In the genomic region with DNA sequence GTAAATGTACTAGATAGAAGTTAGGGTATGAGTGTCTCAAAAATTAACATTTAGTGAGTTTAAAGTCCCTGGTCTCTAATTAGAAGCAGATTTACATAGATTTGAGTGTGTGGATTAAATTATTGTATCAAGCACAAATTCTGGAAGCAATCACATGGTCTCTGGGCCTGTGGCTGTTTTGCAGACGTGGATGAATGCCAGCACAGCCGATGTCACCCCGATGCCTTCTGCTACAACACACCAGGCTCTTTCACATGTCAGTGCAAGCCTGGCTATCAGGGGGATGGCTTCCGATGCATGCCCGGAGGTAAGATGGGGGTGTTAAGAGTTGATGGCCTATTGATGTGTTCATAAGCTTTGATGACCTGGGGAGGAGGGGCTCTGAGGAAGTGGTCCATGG, we compare ENCODE assay signal across 23 mouse cellular contexts. TPM values are rescaled to one million over a fixed set of nuclear protein-coding genes. Genes with fewer than 3 reads are reported as not detected.
DNase-seq lines count a peak whose midpoint lies in the region; ATAC-seq and TF ChIP-seq lines count a peak whose summit lies in the region.
"Had no signal": no experiment of that assay in that cellular context is flagged by ENCODE, and none has a peak within 500 bp of the region (broad histone marks: within the 10 kb centered on the region; RNA-seq: fewer than 3 reads in every experiment).

No protein-coding gene starts in this region.

- H3K36me3 ChIP-seq in hindbrain, postnatal 0 days (ENCODE audit: insufficient read depth, low read length), result no peaks in the 10 kb centered on the region
- H3K36me3 ChIP-seq in hindbrain, embryonic 14.5 days (replicated peaks; ENCODE audit: control insufficient read depth, insufficient read depth), result no peaks in the 10 kb centered on the region
- H3K36me3 ChIP-seq: G1E had no signal

- no peak overlapping the region for H3K4me3 ChIP-seq in hindbrain, postnatal 0 days (ENCODE audit: low read length)
- H3K4me3 ChIP-seq in hindbrain, embryonic 14.5 days (replicated peaks; ENCODE audit: low read length), result no peak overlapping the region
- H3K4me3 ChIP-seq: embryonic facial prominence, embryonic 12.5 days; forebrain, embryonic 13.5 days; heart, embryonic 13.5 days had no signal

- DNase-seq in cerebellum, postnatal 10 days, result peak; percentile 58 to 60
- no peak for DNase-seq in cerebellum, postnatal 4 days (ENCODE audit: low spot score in 2 of 2)
- DNase-seq in hindbrain, postnatal 0 days (ENCODE audit: low spot score), result peak; percentile 22
- DNase-seq in hindbrain, embryonic 14.5 days (ENCODE audit: low spot score), result no peak
- DNase-seq in retina, postnatal 1 day, result peak; percentile 10
- no peak for DNase-seq in retina, embryonic 14.5 days (ENCODE audit: low spot score)
- DNase-seq in liver, result no peak
- DNase-seq in right cerebral cortex, adult 2 months (ENCODE audit: low spot score in 2 of 2), result no peak
- DNase-seq: adrenal gland, adult 2 months; adrenal gland, postnatal 25 days; B cell, adult 2 months; cerebellum, adult 8-10 months; cerebellum, postnatal 36 days; forebrain, postnatal 0 days; gastrocnemius, postnatal 25 days; heart, adult 11 months; heart, postnatal 36 days had no signal

- no peak overlapping the region for H3K9ac ChIP-seq in hindbrain, postnatal 0 days (replicated peaks; ENCODE audit: low read length)
- no peak overlapping the region for H3K9ac ChIP-seq in hindbrain, embryonic 14.5 days
- H3K9ac ChIP-seq: embryonic facial prominence, embryonic 12.5 days; forebrain, embryonic 13.5 days; forebrain, postnatal 0 days; heart, embryonic 13.5 days had no signal

- no peaks in the 10 kb centered on the region for H3K9me3 ChIP-seq in hindbrain, postnatal 0 days (ENCODE audit: low read length)
- H3K9me3 ChIP-seq in hindbrain, embryonic 14.5 days (ENCODE audit: control insufficient read depth, low read length), result no peaks in the 10 kb centered on the region
- H3K9me3 ChIP-seq: embryonic facial prominence, embryonic 12.5 days; forebrain, embryonic 13.5 days; G1E; heart, embryonic 13.5 days had no signal

- no peak overlapping the region for H3K27ac ChIP-seq in hindbrain, postnatal 0 days
- H3K27ac ChIP-seq in hindbrain, embryonic 14.5 days, result no peak overlapping the region
- H3K27ac ChIP-seq: embryonic facial prominence, embryonic 12.5 days; forebrain, embryonic 13.5 days; heart, embryonic 13.5 days had no signal

- H3K4me2 ChIP-seq in hindbrain, postnatal 0 days (ENCODE audit: low read depth, low read length), result no peak overlapping the region
- no peak overlapping the region for H3K4me2 ChIP-seq in hindbrain, embryonic 14.5 days (replicated peaks)
- H3K4me2 ChIP-seq: embryonic facial prominence, embryonic 12.5 days; forebrain, embryonic 13.5 days; heart, embryonic 13.5 days had no signal

- no peaks in the 10 kb centered on the region for H3K27me3 ChIP-seq in hindbrain, postnatal 0 days (ENCODE audit: insufficient read depth, low read length)
- H3K27me3 ChIP-seq in hindbrain, embryonic 14.5 days (ENCODE audit: control insufficient read depth, insufficient read depth, low read length), result no peaks in the 10 kb centered on the region
- H3K27me3 ChIP-seq: embryonic facial prominence, embryonic 12.5 days; forebrain, embryonic 13.5 days; heart, embryonic 13.5 days had no signal

- no peak for TF ChIP-seq CTCF in hindbrain, postnatal 0 days (IDR thresholded peaks at IDR 0.05; ENCODE audit: low read depth)

- ATAC-seq in hindbrain, postnatal 0 days, result peak; percentile 40
- no peak for ATAC-seq in hindbrain, embryonic 14.5 days (ENCODE audit: low FRiP score)
- ATAC-seq: CD4-positive, CD25-positive, alpha-beta regulatory T cell, adult 4 months; forebrain, embryonic 13.5 days; forebrain, postnatal 0 days; hindbrain, embryonic 16.5 days had no signal

- WGBS in hindbrain, postnatal 0 days, result 60% methylated on average over 5 of the region's 5 CpGs
- 78% methylated on average over 5 of the region's 5 CpGs for WGBS in hindbrain, embryonic 14.5 days

- no peaks in the 10 kb centered on the region for H3K4me1 ChIP-seq in hindbrain, postnatal 0 days (ENCODE audit: insufficient read depth, low read length)
- H3K4me1 ChIP-seq in hindbrain, embryonic 14.5 days (replicated peaks; ENCODE audit: control insufficient read depth, insufficient read depth, low read length), result no peaks in the 10 kb centered on the region
- H3K4me1 ChIP-seq: forebrain, embryonic 13.5 days; heart, embryonic 13.5 days had no signal

RNA-seq across cellular contexts. Expression of gene Nid1, which starts 52.5 kb away (rescaled TPM):
- total RNA-seq in hindbrain, postnatal 0 days (2014; rRNA removed), result 120 and 136 TPM in 2 replicates
- 51.9 and 56.7 TPM in 2 replicates for polyA plus RNA-seq in hindbrain, postnatal 0 days (2015; fragmentation: Nextera tagmentation; extraction: Ambion mirVana)
- polyA plus RNA-seq in hindbrain, embryonic 14.5 days (2014; fragmentation: Nextera tagmentation; extraction: Ambion mirVana), result 72.9 and 77.3 TPM in 2 replicates
- polyA plus RNA-seq: G1E had no signal

Comparison
In these comparisons a context has a peak if more than half of its experiments do, and no peak if none do; other contexts are left out.
1. DNase-seq: peak in cerebellum, postnatal 10 days (2 of 2), hindbrain, postnatal 0 days (single experiment) and retina, postnatal 1 day (single experiment); none in cerebellum, postnatal 4 days (0 of 2), hindbrain, embryonic 14.5 days (single experiment), retina, embryonic 14.5 days (single experiment), liver (single experiment) and right cerebral cortex, adult 2 months (0 of 2).